Mouse (Mus musculus): Measurements from ENCODE around the gene E130208F15Rik. TPM values are rescaled to one million over a fixed set of nuclear protein-coding genes. Genes with fewer than 3 reads are reported as not detected.

The E130208F15Rik gene
- polyA plus RNA-seq, 1 experiment from 2014 or later: not detected

DNA sequence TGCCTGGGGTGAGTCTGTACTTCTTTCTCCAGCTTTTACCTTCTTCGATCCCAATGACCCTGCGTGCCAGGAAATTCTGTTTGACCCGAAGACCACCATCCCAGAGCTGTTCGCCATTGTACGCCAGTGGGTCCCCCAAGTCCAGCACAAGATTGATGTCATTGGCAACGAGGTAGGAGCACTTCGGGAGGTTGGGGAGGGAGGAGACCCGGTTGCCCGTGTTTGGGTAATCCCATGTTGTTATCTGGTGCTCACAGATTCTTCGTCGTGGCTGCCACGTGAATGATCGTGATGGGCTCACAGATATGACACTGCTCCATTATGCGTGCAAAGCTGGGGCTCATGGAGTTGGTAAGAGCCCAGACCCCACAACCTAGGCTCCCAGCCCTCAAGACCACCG, 24.7 kb upstream of the E130208F15Rik start:
- no peaks in the 10 kb centered on the region for H3K36me3 ChIP-seq (ENCODE audit: control insufficient read depth, insufficient read depth, low read length)
- H3K9ac ChIP-seq (ENCODE audit: low read depth, low read length): no peak overlapping the region
- no peak overlapping the region for H3K27ac ChIP-seq (ENCODE audit: low read depth, low read length)
- ATAC-seq (replicated peaks; ENCODE audit: low FRiP score) (no peak), DNase-seq (ENCODE audit: low spot score) (no peak)
- no peak overlapping the region for H3K4me3 ChIP-seq (ENCODE audit: low read depth, low read length)
- no peaks in the 10 kb centered on the region for H3K9me3 ChIP-seq (ENCODE audit: control insufficient read depth, low read length)
- 76% methylated on average over 15 of the region's 15 CpGs for WGBS
- H3K4me2 ChIP-seq: no peak overlapping the region
- H3K27me3 ChIP-seq (replicated peaks; ENCODE audit: control insufficient read depth, insufficient read depth, low read length): 0 out of 2 replicates have a peak, but pooled peaks cover 2% of the 10 kb centered on the region
- no peaks in the 10 kb centered on the region for H3K4me1 ChIP-seq (replicated peaks; ENCODE audit: control insufficient read depth, insufficient read depth, low read length)

DNA sequence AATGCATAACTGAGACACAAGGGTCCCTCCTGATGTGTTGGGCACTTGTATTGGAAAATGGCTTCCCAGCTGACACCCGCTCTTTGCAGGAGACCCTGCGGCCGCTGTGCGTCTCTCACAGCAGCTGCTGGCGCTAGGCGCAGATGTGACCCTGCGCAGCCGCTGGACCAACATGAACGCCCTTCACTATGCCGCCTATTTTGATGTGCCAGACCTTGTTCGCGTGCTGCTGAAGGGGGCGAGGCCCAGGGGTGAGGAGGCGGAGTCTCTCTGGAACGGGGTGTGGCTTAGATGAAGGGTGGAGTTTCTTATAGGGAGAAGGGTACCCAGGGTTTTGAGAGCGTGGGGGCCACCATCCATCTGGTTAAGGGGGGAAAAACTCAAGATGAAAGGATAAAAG, 24.3 kb upstream of the E130208F15Rik start:
- no peaks in the 10 kb centered on the region for H3K4me1 ChIP-seq (replicated peaks; ENCODE audit: control insufficient read depth, insufficient read depth, low read length)
- no peak overlapping the region for H3K27ac ChIP-seq (ENCODE audit: low read depth, low read length)
- 0 out of 2 replicates have a peak, but pooled peaks cover 2% of the 10 kb centered on the region for H3K27me3 ChIP-seq (replicated peaks; ENCODE audit: control insufficient read depth, insufficient read depth, low read length)
- H3K36me3 ChIP-seq (ENCODE audit: control insufficient read depth, insufficient read depth, low read length): no peaks in the 10 kb centered on the region
- no peak overlapping the region for H3K9ac ChIP-seq (ENCODE audit: low read depth, low read length)
- DNase-seq (ENCODE audit: low spot score) (no peak), ATAC-seq (replicated peaks; ENCODE audit: low FRiP score) (no peak)
- 68% methylated on average over 16 of the region's 16 CpGs for WGBS
- no peak overlapping the region for H3K4me3 ChIP-seq (ENCODE audit: low read depth, low read length)
- H3K9me3 ChIP-seq (ENCODE audit: control insufficient read depth, low read length): no peaks in the 10 kb centered on the region
- no peak overlapping the region for H3K4me2 ChIP-seq

DNA sequence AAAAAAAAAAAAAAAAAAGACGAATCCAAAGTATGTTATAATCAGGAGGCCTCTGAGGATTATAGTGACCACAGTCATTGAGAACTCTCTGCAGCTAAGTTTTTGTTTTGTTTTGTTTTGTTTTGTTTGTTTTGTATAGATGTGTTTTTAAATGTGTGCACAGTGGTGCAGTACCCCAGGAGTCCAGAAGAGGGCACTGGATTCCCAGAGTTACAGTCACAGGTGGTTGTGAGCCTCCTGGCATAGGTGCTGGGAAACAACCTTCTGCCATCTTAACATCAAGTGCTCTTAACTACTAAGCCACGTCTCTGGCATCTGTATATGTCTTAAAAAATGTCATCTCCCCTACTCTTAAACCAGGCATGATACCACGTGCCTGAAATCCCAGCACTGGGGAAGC, 20.6 kb upstream of the E130208F15Rik start:
- Histone ChIP-seq H3K9me3 (ENCODE audit: control insufficient read depth, low read length) (no peaks in the 10 kb centered on the region), H3K4me1 (replicated peaks; ENCODE audit: control insufficient read depth, insufficient read depth, low read length) (no peaks in the 10 kb centered on the region), H3K27ac (ENCODE audit: low read depth, low read length) (no peak overlapping the region), H3K27me3 (replicated peaks; ENCODE audit: control insufficient read depth, insufficient read depth, low read length) (no peaks in the 10 kb centered on the region), H3K4me3 (ENCODE audit: low read depth, low read length) (no peak overlapping the region), H3K36me3 (ENCODE audit: control insufficient read depth, insufficient read depth, low read length) (0 out of 2 replicates have a peak, but pooled peaks cover 3% of the 10 kb centered on the region), H3K9ac (ENCODE audit: low read depth, low read length) (no peak overlapping the region), H3K4me2 (no peak overlapping the region)
- DNase-seq (ENCODE audit: low spot score) (no peak), ATAC-seq (replicated peaks; ENCODE audit: low FRiP score) (no peak)
- 25% methylated on average over 3 of the region's 3 CpGs for WGBS

DNA sequence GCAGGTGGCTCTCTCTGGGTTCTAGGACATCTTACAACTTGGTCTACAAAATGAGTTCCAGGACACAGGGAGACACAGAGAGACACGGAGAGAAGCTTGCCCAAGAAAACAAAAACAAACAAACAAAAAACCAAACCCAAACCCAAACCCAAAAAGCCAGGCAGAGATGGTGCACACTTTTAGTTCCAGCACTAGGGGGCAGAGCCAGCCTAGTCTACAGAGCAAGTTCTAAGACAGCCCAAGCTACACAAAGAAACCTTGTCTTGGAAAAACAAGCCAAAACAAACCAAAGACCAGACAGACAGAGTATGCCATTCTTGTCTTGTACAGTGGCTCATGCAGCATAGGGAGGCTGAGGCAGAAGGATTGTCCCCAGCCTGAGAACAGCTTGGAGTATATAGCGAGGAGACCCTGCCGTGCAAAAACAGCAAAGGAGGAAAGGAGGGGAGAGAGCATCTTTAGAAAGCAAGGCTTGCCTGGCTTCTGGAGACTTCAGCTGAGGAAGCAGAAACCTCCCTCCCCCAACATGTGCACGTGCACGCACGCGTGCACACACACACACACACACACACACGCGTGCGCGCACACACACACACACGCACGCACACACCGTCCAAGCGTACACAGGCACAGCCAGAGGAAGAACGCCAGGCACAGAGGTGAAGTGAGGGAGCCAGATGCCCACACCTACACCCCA, 15.3 kb upstream of the E130208F15Rik start:
- H3K4me3 ChIP-seq (ENCODE audit: low read depth, low read length): no peak overlapping the region
- H3K9ac ChIP-seq (ENCODE audit: low read depth, low read length): no peak overlapping the region
- H3K4me1 ChIP-seq (replicated peaks; ENCODE audit: control insufficient read depth, insufficient read depth, low read length): peaks cover 11% of the 10 kb centered on the region
- DNase-seq (ENCODE audit: low spot score) (no peak), ATAC-seq (replicated peaks; ENCODE audit: low FRiP score) (no peak)
- H3K27ac ChIP-seq (ENCODE audit: low read depth, low read length): no peak overlapping the region
- 87% methylated on average over 16 of the region's 16 CpGs for WGBS
- H3K9me3 ChIP-seq (ENCODE audit: control insufficient read depth, low read length): no peaks in the 10 kb centered on the region
- H3K36me3 ChIP-seq (ENCODE audit: control insufficient read depth, insufficient read depth, low read length): peaks cover 6% of the 10 kb centered on the region; the same call in 1 of the 2 replicates
- H3K4me2 ChIP-seq: no peak overlapping the region
- H3K27me3 ChIP-seq (replicated peaks; ENCODE audit: control insufficient read depth, insufficient read depth, low read length): no peaks in the 10 kb centered on the region

DNA sequence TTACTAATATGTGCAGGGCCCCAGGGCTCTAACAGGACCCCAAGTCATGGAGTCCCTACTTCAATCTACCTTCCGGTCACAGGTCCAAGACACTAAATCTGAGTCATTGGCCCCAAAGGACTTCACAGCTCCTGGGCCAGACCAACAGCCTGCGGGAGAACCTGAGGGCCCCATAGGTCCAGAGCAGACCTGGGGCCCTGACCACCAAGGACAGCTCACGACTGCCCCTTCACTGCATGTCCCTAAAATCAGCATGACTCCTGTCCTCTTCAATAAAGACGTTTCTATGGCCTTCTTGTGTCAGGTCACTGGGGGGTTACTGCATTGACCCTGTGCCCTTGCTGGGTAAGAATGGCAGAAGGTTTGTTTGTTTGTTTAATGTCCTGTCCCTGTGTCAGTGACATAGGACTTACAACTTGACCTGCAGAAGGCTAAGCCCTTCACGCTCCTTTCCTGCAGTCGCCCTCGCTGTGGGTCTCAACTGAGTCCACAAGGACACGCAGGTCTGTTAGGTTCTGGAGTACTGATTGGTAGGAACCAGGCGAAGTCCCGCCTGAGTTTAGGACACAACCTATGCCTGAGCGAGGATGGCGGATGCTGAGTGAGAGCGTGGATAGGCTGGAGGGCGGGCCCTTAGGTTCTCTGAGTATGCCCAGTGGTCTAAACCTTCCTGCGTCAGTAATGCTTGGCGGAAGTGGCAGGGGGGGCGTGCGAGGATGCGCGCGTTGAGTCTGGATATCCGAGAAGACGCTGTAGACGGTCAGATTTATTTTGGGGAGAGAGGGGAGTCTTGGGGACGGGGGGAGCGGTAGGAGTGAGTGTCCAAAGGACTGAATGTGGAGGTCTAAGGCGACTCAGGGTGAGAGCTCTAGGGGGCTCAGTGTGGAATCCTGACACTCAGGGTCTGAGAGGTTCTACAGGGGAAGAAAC, 13.2 kb upstream of the E130208F15Rik start, which contains the start of gene Alkbh6:
Gene Alkbh6, plus strand, starts transcription at position 642 of the 930 bp plus-strand sequence.
- Histone ChIP-seq H3K36me3 (ENCODE audit: control insufficient read depth, insufficient read depth, low read length) (peaks cover 6% of the 10 kb centered on the region; the same call in 1 of the 2 replicates), H3K9ac (ENCODE audit: low read depth, low read length) (peak within 1 kb of the TSS; percentile 65), H3K4me1 (replicated peaks; ENCODE audit: control insufficient read depth, insufficient read depth, low read length) (peaks cover 11% of the 10 kb centered on the region), H3K4me2 (peak within 1 kb of the TSS; percentile 95), H3K9me3 (ENCODE audit: control insufficient read depth, low read length) (no peaks in the 10 kb centered on the region), H3K27me3 (replicated peaks; ENCODE audit: control insufficient read depth, insufficient read depth, low read length) (no peaks in the 10 kb centered on the region), H3K4me3 (ENCODE audit: low read depth, low read length) (peak within 1 kb of the TSS; percentile 63), H3K27ac (ENCODE audit: low read depth, low read length) (peak within 1 kb of the TSS; percentile 26; the same call in 1 of the 2 replicates)
- 5% methylated on average over 27 of the region's 27 CpGs for WGBS
- DNase-seq (ENCODE audit: low spot score) (peak; percentile 84), ATAC-seq (replicated peaks; ENCODE audit: low FRiP score) (peak; percentile 100)

DNA sequence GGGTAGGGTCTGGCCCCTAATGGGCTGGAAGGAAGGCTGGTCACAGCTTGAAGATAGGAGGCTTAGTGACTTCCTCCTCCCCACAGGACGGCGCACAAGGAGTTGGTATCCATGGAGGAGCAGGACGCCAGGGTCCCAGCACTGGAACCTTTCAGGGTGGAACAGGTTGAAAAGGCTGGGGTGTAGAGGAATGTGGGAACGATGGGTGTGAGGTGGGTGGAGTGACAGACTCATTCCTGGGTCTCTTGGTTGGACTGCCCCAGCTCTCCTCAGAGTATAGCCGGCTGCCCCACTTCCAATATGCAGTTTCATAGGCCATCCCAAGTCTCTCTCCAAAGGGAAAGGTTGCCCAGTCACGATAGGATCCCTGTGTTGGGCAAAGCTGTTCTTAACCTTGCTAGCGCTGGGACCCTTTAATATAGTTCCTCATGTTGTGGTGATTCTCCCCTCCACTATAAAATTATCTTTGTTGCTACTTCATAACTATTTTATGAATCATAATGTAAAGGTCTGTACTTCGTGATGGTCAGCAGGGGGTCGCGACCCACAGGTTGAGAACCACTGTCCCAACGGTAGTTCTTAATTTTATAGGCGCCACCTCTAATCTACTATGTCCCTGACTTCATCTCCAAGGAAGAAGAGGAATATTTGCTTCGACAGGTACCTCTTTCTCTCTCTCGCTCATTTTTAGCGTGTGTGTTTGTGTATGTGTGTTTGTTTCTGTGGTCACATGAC, 12.0 kb upstream of the E130208F15Rik start:
- 58% methylated on average over 15 of the region's 15 CpGs for WGBS

DNA sequence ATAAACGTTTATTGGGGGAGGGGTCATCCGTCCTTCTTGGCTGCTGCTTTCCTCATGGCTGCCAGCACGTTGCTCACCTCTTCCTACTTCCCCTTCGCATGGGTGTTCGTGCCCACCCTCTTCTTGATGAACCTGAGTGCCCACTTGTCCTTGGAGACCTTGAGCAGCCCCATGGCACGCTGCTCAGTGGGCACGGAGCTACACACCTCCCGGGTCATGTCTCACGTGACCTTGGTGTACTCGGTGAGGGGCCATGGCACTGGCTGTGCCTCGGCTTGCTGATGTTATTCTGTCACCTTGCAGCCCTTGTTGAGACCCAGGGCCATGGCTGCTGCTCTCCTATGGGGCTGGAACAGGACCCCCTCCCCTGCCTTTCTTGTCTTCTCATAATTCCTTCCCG, 11.4 kb upstream of the E130208F15Rik start:
- no peak overlapping the region for H3K4me2 ChIP-seq

More for the DNA sequence above, 12.0 kb upstream of the E130208F15Rik start:
- no peaks in the 10 kb centered on the region for H3K27me3 ChIP-seq (replicated peaks; ENCODE audit: control insufficient read depth, insufficient read depth, low read length)
- H3K9ac ChIP-seq (ENCODE audit: low read depth, low read length): peak overlapping the region; percentile 65
- no peak for DNase-seq (ENCODE audit: low spot score)
- peak overlapping the region; percentile 95 for H3K4me2 ChIP-seq
- peaks cover 18% of the 10 kb centered on the region for H3K4me1 ChIP-seq (replicated peaks; ENCODE audit: control insufficient read depth, insufficient read depth, low read length)
- H3K27ac ChIP-seq (ENCODE audit: low read depth, low read length): no peak overlapping the region
- H3K9me3 ChIP-seq (ENCODE audit: control insufficient read depth, low read length): no peaks in the 10 kb centered on the region
- peak overlapping the region; percentile 63 for H3K4me3 ChIP-seq (ENCODE audit: low read depth, low read length)
- ATAC-seq (replicated peaks; ENCODE audit: low FRiP score): no peak
- peaks cover 3% of the 10 kb centered on the region; the same call in 1 of the 2 replicates for H3K36me3 ChIP-seq (ENCODE audit: control insufficient read depth, insufficient read depth, low read length)

DNA sequence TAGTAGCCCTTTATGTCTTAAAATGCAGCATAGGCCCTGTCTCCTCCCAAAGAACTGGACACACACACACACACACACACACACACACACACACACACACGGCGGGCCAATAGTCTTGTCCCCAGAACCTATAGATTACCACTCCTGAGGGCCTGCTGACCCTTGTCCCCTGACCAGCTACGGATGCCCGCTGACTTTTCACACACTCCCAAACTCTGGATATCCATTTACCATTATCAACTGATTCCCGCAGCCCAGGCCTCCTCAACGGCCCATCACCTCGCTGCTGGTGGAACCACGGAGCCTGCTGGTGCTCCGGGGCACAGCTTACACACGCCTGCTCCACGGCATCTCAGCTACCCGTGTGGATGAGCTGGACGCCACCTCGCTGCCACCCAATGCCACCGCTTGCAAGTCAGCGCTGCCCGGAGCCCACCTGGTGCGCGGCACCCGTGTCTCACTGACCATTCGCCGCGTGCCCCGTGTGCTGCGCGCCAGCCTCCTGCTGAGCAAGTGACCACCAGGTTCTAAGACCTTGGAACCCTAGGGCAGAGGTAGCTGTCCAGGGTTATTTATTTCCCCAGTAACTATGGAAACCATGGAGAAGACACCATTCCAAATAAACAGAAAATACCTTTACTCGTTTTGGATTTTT, 7.7 kb upstream of the E130208F15Rik start:
- peak overlapping the region; percentile 1; the same call in 1 of the 2 replicates for H3K4me3 ChIP-seq (ENCODE audit: low read depth, low read length)
- H3K9ac ChIP-seq (ENCODE audit: low read depth, low read length): no peak overlapping the region
- no peak for DNase-seq (ENCODE audit: low spot score)
- H3K4me1 ChIP-seq (replicated peaks; ENCODE audit: control insufficient read depth, insufficient read depth, low read length): peaks cover 22% of the 10 kb centered on the region
- no peaks in the 10 kb centered on the region for H3K27me3 ChIP-seq (replicated peaks; ENCODE audit: control insufficient read depth, insufficient read depth, low read length)
- H3K36me3 ChIP-seq (ENCODE audit: control insufficient read depth, insufficient read depth, low read length): peaks cover 3% of the 10 kb centered on the region; the same call in 1 of the 2 replicates
- no peak for ATAC-seq (replicated peaks; ENCODE audit: low FRiP score)
- no peaks in the 10 kb centered on the region for H3K9me3 ChIP-seq (ENCODE audit: control insufficient read depth, low read length)
- 63% methylated on average over 27 of the region's 27 CpGs for WGBS
- H3K4me2 ChIP-seq: peak overlapping the region; percentile 60
- H3K27ac ChIP-seq (ENCODE audit: low read depth, low read length): no peak overlapping the region

More for the DNA sequence above, 11.4 kb upstream of the E130208F15Rik start:
- DNase-seq (ENCODE audit: low spot score): no peak
- no peaks in the 10 kb centered on the region for H3K9me3 ChIP-seq (ENCODE audit: control insufficient read depth, low read length)
- no peaks in the 10 kb centered on the region for H3K27me3 ChIP-seq (replicated peaks; ENCODE audit: control insufficient read depth, insufficient read depth, low read length)
- peaks cover 3% of the 10 kb centered on the region; the same call in 1 of the 2 replicates for H3K36me3 ChIP-seq (ENCODE audit: control insufficient read depth, insufficient read depth, low read length)
- WGBS: 84% methylated on average over 12 of the region's 12 CpGs
- H3K4me3 ChIP-seq (ENCODE audit: low read depth, low read length): no peak overlapping the region
- peaks cover 23% of the 10 kb centered on the region for H3K4me1 ChIP-seq (replicated peaks; ENCODE audit: control insufficient read depth, insufficient read depth, low read length)
- ATAC-seq (replicated peaks; ENCODE audit: low FRiP score): no peak
- H3K9ac ChIP-seq (ENCODE audit: low read depth, low read length): no peak overlapping the region
- no peak overlapping the region for H3K27ac ChIP-seq (ENCODE audit: low read depth, low read length)
